Mouse (Mus musculus): ENCODE measurements around the gene Ptpre. TPM values are rescaled to one million over a fixed set of nuclear protein-coding genes. Genes with fewer than 3 reads are reported as not detected.
"Not testable (repeated sequence)": the region's sequence is repeated elsewhere in the genome, so short reads cannot be mapped to it uniquely, and the experiment has no call there.

Gene Ptpre
- polyA plus RNA-seq, 1 experiment from 2014 or later, result 4.9 TPM

- Histone ChIP-seq H3K4me1 (no peaks in the 10 kb centered on the region), H3K9me3 (no peaks in the 10 kb centered on the region), H3K4me3 (no peak overlapping the region), H3K27me3 (no peaks in the 10 kb centered on the region), H3K36me3 (peaks cover 78% of the 10 kb centered on the region), H3K27ac (no peak overlapping the region), H3K4me2 (no peak overlapping the region), H3K9ac (no peak overlapping the region)
- no peak for ATAC-seq (ENCODE audit: insufficient number of reproducible peaks, low FRiP score, low TSS enrichment, low read depth)
- WGBS, result 96% methylated on average over 7 of the region's 7 CpGs
Observed at GRCm38 (mm10) chr7:135689396-135689795, 152.1 kb downstream of the Ptpre start.

- no peak for ATAC-seq (ENCODE audit: insufficient number of reproducible peaks, low FRiP score, low TSS enrichment, low read depth)
- H3K9me3 ChIP-seq, result no peaks in the 10 kb centered on the region
- WGBS, result 89% methylated on average over 5 of the region's 5 CpGs
Observed at GRCm38 (mm10) chr7:135691941-135692340, 154.7 kb downstream of the Ptpre start.

GRCm38 (mm10) chr7:135694130-135694529 lies 156.8 kb downstream of the Ptpre start:
- H3K27me3 ChIP-seq, result no peaks in the 10 kb centered on the region
- no peaks in the 10 kb centered on the region for H3K4me1 ChIP-seq
- no peak for ATAC-seq (ENCODE audit: insufficient number of reproducible peaks, low FRiP score, low TSS enrichment, low read depth)
- H3K27ac ChIP-seq, result no peak overlapping the region
- 92% methylated on average over 4 of the region's 4 CpGs for WGBS
- H3K9ac ChIP-seq, result no peak overlapping the region
- H3K9me3 ChIP-seq, result no peaks in the 10 kb centered on the region
- no peak overlapping the region for H3K4me2 ChIP-seq
- no peak overlapping the region for H3K4me3 ChIP-seq
- H3K36me3 ChIP-seq, result peaks cover 83% of the 10 kb centered on the region

More at GRCm38 (mm10) chr7:135691941-135692340, 154.7 kb downstream of the Ptpre start:
- Histone ChIP-seq H3K9ac (no peak overlapping the region), H3K36me3 (peaks cover 81% of the 10 kb centered on the region), H3K4me2 (no peak overlapping the region), H3K27me3 (no peaks in the 10 kb centered on the region), H3K27ac (no peak overlapping the region), H3K4me3 (no peak overlapping the region), H3K4me1 (no peaks in the 10 kb centered on the region)

- Histone ChIP-seq H3K9ac (no peak overlapping the region), H3K27me3 (no peaks in the 10 kb centered on the region), H3K4me3 (no peak overlapping the region), H3K9me3 (no peaks in the 10 kb centered on the region), H3K27ac (no peak overlapping the region), H3K4me1 (no peaks in the 10 kb centered on the region), H3K4me2 (no peak overlapping the region), H3K36me3 (peaks cover 84% of the 10 kb centered on the region)
- WGBS, result 93% methylated on average over 5 of the region's 5 CpGs
- ATAC-seq (ENCODE audit: insufficient number of reproducible peaks, low FRiP score, low TSS enrichment, low read depth), result no peak
Observed at GRCm38 (mm10) chr7:135694796-135695195, 157.5 kb downstream of the Ptpre start.

GRCm38 (mm10) chr7:135696127-135696526 lies 158.8 kb downstream of the Ptpre start:
- ATAC-seq (ENCODE audit: insufficient number of reproducible peaks, low FRiP score, low TSS enrichment, low read depth), result no peak

GRCm38 (mm10) chr7:135697021-135697740 lies 159.9 kb downstream of the Ptpre start:
- not testable (repeated sequence) for H3K9ac ChIP-seq; H3K27ac ChIP-seq; H3K9me3 ChIP-seq; H3K4me3 ChIP-seq; H3K4me1 ChIP-seq; ATAC-seq (ENCODE audit: insufficient number of reproducible peaks, low FRiP score, low TSS enrichment, low read depth); H3K27me3 ChIP-seq; H3K4me2 ChIP-seq
- 87% methylated on average over 5 of the region's 5 CpGs for WGBS
- H3K36me3 ChIP-seq, result peaks cover 86% of the 10 kb centered on the region

More at GRCm38 (mm10) chr7:135696127-135696526, 158.8 kb downstream of the Ptpre start:
- no peak overlapping the region for H3K4me3 ChIP-seq
- H3K36me3 ChIP-seq, result peaks cover 89% of the 10 kb centered on the region
- H3K4me2 ChIP-seq, result no peak overlapping the region
- H3K9ac ChIP-seq, result no peak overlapping the region
- no peaks in the 10 kb centered on the region for H3K27me3 ChIP-seq
- no peak overlapping the region for H3K27ac ChIP-seq
- no peaks in the 10 kb centered on the region for H3K4me1 ChIP-seq
- WGBS, result 82% methylated on average over 4 of the region's 4 CpGs
- H3K9me3 ChIP-seq, result no peaks in the 10 kb centered on the region

GRCm38 (mm10) chr7:135698362-135698761 lies 161.1 kb downstream of the Ptpre start:
- ATAC-seq (ENCODE audit: insufficient number of reproducible peaks, low FRiP score, low TSS enrichment, low read depth), result no peak
- H3K27me3 ChIP-seq, result no peaks in the 10 kb centered on the region
- H3K4me3 ChIP-seq, result no peak overlapping the region
- no peaks in the 10 kb centered on the region for H3K4me1 ChIP-seq
- no peak overlapping the region for H3K9ac ChIP-seq
- H3K27ac ChIP-seq, result no peak overlapping the region
- peaks cover 84% of the 10 kb centered on the region for H3K36me3 ChIP-seq
- H3K4me2 ChIP-seq, result no peak overlapping the region
- H3K9me3 ChIP-seq, result no peaks in the 10 kb centered on the region
- 95% methylated on average over 2 of the region's 2 CpGs for WGBS

- H3K36me3 ChIP-seq, result peaks cover 86% of the 10 kb centered on the region
- H3K27me3 ChIP-seq; H3K9me3 ChIP-seq; H3K9ac ChIP-seq; H3K27ac ChIP-seq; H3K4me3 ChIP-seq; H3K4me1 ChIP-seq; H3K4me2 ChIP-seq; ATAC-seq (ENCODE audit: insufficient number of reproducible peaks, low FRiP score, low TSS enrichment, low read depth): not testable (repeated sequence)
- 76% methylated on average over 6 of the region's 6 CpGs for WGBS
Observed at GRCm38 (mm10) chr7:135699351-135699750, 162.1 kb downstream of the Ptpre start.

- no peak overlapping the region for H3K9ac ChIP-seq
- no peaks in the 10 kb centered on the region for H3K27me3 ChIP-seq
- ATAC-seq (ENCODE audit: insufficient number of reproducible peaks, low FRiP score, low TSS enrichment, low read depth), result no peak
- no peak overlapping the region for H3K4me2 ChIP-seq
- H3K9me3 ChIP-seq, result no peaks in the 10 kb centered on the region
- H3K27ac ChIP-seq, result no peak overlapping the region
- H3K4me3 ChIP-seq, result no peak overlapping the region
- H3K36me3 ChIP-seq, result peaks cover 88% of the 10 kb centered on the region
- no peaks in the 10 kb centered on the region for H3K4me1 ChIP-seq
- 92% methylated on average over 9 of the region's 9 CpGs for WGBS
Observed at GRCm38 (mm10) chr7:135703600-135704148, 166.4 kb downstream of the Ptpre start.

GRCm38 (mm10) chr7:135704251-135704650 lies 167.0 kb downstream of the Ptpre start:
- Histone ChIP-seq H3K36me3 (peaks cover 90% of the 10 kb centered on the region), H3K27ac (no peak overlapping the region), H3K9me3 (no peaks in the 10 kb centered on the region), H3K9ac (no peak overlapping the region), H3K4me1 (no peaks in the 10 kb centered on the region), H3K4me3 (no peak overlapping the region), H3K4me2 (no peak overlapping the region), H3K27me3 (no peaks in the 10 kb centered on the region)
- no peak for ATAC-seq (ENCODE audit: insufficient number of reproducible peaks, low FRiP score, low TSS enrichment, low read depth)
- WGBS, result 94% methylated on average over 8 of the region's 8 CpGs

- WGBS, result 91% methylated on average over 1 of the region's 1 CpGs
- H3K36me3 ChIP-seq, result peaks cover 83% of the 10 kb centered on the region
- no peak overlapping the region for H3K4me3 ChIP-seq
Observed at GRCm38 (mm10) chr7:135705083-135705482, 167.8 kb downstream of the Ptpre start.

GRCm38 (mm10) chr7:135705753-135706152 lies 168.5 kb downstream of the Ptpre start:
- no peak overlapping the region for H3K27ac ChIP-seq
- H3K36me3 ChIP-seq, result peaks cover 77% of the 10 kb centered on the region
- no peak overlapping the region for H3K4me2 ChIP-seq
- no peak overlapping the region for H3K4me3 ChIP-seq
- 86% methylated on average over 6 of the region's 6 CpGs for WGBS
- H3K9ac ChIP-seq, result no peak overlapping the region
- no peaks in the 10 kb centered on the region for H3K4me1 ChIP-seq
- H3K9me3 ChIP-seq, result no peaks in the 10 kb centered on the region
- H3K27me3 ChIP-seq, result no peaks in the 10 kb centered on the region
- no peak for ATAC-seq (ENCODE audit: insufficient number of reproducible peaks, low FRiP score, low TSS enrichment, low read depth)

More at GRCm38 (mm10) chr7:135705083-135705482, 167.8 kb downstream of the Ptpre start:
- ATAC-seq (ENCODE audit: insufficient number of reproducible peaks, low FRiP score, low TSS enrichment, low read depth), result no peak
- no peak overlapping the region for H3K4me2 ChIP-seq
- H3K9me3 ChIP-seq, result no peaks in the 10 kb centered on the region
- H3K9ac ChIP-seq, result no peak overlapping the region
- H3K27me3 ChIP-seq, result no peaks in the 10 kb centered on the region
- H3K27ac ChIP-seq, result no peak overlapping the region
- no peaks in the 10 kb centered on the region for H3K4me1 ChIP-seq

Measured in limb, embryonic 15.5 days (tissue).